Mouse (Mus musculus): Measurements from ENCODE around the gene Cd46.

GRCm38 (mm10) chr1:194989024-194989423, 103.0 kb downstream of the Cd46 start:
- no peak for TF ChIP-seq EP300 (IDR thresholded peaks at IDR 0.05; ENCODE audit: low read depth)
- TF ChIP-seq CTCF (IDR thresholded peaks at IDR 0.05; ENCODE audit: low read depth) = no peak

Measured in heart, postnatal 0 days (tissue).